Mouse (Mus musculus) left cerebral cortex, postnatal 25 days (tissue): Measurements from ENCODE around the gene Bud23. TPM values are rescaled to one million over a fixed set of nuclear protein-coding genes. Genes with fewer than 3 reads are reported as not detected.
"Not testable (repeated sequence)": the region's sequence is repeated elsewhere in the genome, so short reads cannot be mapped to it uniquely, and the experiment has no call there.

Experiments used
- DNase-seq, 2 experiments: peaks; one replicate each; pipeline ENCODE4 v3.0.0; 2022; ENCODE audit warnings: low spot score in 2 of 2, mixed read lengths in 1 of 2
- intact Hi-C: fragments of 180-260 bp; cut with DNase I; formaldehyde crosslinking; loops from one replicate; pipeline ENCODE4 v1.15.1; 2025
- total RNA-seq, 2 experiments: library from RNA; stranded (reverse); gene quantifications; 2 replicates each; pipeline ENCODE4 v1.2.3; 2021

Gene Bud23
- total RNA-seq, 2 experiments from 2014 or later = 49.7 to 51.0 TPM

DNA sequence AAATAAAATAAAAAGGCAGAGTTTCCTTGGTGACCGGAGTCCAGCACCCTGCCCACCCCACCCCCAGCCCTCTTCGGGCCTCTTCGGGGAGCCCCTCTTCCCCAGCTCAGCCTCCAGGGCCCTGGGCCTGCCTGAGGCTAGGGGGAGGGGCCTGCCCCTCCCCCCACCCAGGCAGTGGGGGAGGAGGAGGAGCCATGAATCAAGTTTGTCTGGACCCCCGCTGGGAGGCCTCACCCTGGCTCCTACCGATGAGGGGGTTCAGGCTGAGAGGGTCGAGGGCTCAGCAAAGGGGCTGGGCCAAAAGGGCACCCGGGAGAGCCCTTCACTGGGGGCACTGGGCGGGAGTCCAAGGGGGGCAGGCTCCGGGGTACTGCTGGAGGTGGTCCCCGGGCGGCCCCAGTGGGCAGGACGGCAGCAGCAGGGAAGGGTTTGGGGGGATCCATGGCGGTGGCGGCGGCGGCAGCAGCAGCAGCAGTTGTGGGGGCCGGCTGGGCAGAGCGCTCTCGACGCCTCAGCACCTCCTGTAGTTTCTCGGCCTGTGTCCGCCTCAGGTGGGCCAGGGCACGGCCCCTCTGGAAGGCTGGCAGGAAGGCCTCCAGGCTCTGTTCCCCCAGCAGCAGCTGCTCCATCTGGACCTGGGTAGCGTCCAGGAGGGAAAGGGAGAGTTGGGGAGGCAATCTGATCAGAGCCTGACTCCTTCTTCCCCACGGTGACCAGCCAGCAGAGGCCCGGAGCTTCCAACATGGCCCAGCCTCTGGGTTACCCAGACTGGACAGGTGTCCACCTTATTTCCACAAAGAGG, 8.8 kb upstream of the Bud23 start:
- intact Hi-C loops = no loop called here
- no peak for DNase-seq

DNA sequence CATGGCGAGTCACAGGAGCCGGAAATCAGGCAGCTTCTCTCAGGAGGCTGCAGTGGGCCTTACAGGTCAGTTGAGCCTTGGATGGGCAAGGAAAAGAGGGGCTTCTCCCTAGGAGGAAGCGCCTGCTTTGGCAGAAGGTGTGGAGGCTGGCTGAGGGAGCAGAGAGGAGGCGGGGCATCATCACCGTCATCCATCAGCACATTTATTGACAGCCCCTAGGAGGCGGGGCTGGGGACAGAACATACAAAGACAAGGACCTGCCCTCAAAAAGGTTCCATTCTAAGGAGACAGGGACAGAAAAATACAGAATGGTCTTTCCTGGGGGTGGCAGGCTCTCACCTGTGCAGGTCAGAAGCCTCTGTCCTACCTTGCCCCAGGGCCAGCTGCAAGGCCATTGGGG, 8.0 kb upstream of the Bud23 start:
- DNase-seq = no peak
- intact Hi-C loops = no loop called here

DNA sequence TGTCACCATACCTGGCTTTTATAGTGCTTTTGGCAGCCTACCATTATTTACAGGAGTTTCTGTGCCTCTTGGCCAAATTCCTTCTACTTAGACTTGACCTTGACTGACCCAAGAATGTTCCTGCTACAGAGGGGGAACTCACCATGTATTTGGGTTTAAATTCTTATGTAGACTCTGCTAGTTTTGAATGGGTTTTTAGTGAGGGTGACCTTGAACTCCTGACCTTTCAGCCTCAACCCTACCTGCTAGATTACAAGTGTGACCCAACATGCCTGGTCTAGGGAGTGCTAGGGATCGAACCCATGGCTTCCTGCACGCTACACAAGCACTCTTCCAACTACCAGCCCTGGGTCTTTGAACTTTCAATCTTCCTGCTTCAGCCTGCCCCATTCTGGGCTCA, 7.3 kb upstream of the Bud23 start:
- DNase-seq = no peak
- intact Hi-C loops = no loop called here

DNA sequence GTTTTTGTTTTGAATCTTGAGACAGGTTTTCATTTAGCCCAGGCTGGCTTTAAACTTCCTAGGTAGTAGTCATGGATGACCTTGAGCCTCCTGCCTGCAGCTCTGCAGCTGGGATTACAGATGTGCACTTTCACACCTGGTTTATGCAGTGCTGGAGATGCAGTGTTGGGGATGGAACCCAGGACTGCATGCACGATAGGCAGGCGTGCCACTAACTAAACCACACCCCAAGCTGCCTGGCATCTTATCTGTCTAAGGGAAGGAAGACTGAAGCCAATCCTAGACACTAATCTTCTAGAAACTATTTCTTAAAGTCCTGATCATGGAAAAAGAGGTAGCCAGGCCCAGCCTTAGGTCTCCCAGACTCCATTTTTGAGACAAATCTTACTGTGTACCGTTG, 5.7 kb upstream of the Bud23 start:
- intact Hi-C loops = no loop called here
- DNase-seq = no peak

DNA sequence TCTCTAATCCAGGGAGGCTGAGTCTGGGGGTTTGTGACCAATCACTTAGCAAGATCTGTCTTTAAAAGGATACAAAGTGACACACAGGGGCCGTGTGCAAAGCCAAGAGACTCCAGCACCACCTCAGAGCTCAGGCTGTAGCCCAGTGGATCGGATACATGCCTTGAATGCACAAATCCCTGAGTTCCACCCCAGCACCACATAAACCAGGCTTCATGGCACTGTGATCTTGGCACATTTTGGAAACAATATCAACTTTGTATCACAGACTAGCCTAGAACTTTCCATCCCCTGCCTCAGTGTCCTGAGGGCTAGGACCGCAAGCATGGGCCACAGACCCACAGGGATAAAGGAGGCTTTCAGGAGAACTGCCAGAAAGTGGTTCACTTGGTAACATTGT, 1.2 kb upstream of the Bud23 start:
- intact Hi-C loops = no loop called here
- DNase-seq = no peak

DNA sequence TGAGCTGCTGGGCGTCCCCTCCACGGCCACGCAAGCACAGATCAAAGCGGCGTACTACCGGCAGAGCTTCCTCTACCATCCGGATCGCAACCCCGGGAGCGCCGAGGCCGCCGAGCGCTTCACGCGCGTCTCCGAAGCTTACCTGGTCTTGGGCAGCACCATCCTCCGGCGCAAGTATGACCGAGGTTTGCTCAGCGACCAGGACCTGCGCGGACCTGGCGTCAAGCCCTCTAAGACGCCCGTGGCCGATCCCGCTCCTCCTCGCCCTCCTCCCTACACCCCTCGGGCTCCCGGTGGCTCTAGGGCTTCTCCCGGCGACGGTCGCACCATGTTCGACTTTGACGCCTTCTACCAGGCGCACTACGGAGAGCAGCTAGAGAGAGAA, 385 bp downstream of the Bud23 start:
- peak in 1 of 2 experiments; percentile 36 for DNase-seq
- intact Hi-C loops = no loop called here

DNA sequence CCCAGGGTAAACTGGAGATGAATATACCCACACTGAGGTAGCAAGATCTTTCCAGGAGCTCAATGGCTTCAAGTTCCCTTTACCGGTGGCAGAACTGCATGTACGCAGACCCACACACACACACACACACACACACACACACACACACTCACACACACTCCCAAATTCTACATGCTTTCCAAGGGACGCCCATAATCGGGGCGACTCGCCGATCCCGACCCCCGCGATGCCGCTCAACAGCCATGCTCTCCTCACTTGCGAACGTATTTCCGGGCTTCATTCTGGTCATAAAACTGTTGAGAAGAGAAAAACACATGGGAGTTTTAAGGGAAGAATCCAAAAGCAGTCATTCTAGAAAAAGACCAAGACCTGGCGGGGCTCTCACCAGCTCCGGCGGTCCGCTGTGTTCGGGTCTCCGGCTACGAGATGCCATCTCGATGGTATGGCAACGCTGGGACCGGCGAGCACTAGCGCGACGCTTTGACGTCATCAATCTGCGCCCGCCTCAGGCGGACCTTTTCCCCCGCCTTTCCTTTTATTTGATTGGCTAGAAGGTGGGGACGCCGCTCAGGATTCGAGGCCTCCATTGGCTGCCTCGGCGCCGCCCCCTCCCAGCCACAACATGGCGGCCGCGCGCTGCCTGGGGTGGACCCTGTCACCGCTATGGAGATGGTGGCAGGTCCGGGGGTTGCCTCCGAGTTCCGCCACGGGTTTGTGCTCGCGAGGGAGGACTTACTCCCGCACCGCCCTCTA, 954 bp downstream of the Bud23 start, which contains the start of gene Dnajc30:
Dnajc30 (plus strand) TSS at position 574 of the 753 bp plus-strand sequence.
- DNase-seq = peak; percentile 98 to 99
- intact Hi-C loops = no loop called here

DNA sequence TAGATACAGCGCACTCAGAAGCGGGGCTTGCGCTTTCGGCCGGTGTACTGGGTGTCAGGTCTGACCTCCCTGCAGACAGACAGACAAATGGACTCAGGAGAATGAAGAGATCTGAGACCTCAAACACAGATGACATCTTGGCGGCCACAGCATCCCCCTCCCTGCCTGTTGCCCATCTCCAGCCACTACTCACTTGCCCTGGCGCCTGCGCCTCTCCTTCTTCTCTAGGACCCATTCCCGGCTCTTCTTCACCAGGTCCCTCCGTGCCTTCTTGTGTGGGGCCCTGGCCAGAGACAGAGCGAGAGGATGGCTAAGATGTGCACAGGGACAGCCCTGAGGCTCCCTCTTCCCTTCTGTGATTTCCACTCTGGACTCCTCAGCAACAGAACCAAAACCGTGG, 11.4 kb downstream of the Bud23 start:
- intact Hi-C loops = loop anchor here (5.0 kb wide), 1 partner anchor 36 kb away; no protein-coding TSS in a partner anchor
- DNase-seq = no peak

DNA sequence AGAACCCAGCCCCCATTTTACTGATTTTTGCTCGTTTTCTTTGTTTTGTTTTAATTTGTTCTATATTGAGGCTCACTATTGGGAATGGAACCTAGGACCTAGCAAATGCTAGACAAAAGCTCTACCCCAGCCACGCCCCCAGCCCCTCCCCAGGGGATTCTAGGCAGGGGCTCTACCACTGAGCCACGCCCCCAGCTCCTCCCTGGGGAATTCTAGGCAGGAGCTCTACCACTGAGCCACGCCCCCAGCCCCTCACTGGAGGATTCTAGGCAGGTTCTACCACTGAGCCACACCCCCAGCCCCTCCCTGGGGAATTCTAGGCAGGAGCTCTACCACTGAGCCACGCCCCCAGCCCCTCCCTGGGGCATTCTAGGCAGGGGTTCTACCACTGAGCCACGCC, 15.5 kb downstream of the Bud23 start:
- intact Hi-C loops, DNase-seq: not testable (repeated sequence)

DNA sequence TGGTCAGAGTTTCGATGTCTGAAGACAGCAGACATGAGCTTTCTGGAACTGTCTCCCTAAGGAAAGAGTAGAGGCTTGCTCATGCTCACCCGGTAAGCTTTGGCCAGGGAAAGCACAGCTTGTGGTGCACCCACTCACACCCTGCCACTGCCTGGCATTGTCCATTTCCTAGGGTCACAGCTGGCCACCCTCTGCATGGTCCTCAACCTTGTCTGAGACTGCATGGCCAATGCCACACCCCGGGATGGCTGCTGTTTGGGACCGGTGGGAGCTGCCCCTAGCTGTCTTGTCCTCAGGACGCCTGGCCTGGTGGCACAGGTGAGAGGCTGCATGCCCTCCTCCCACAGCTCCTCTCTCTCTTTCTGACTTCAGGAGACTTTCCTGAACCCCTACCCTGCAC, 16.2 kb downstream of the Bud23 start:
- intact Hi-C loops = no loop called here

DNA sequence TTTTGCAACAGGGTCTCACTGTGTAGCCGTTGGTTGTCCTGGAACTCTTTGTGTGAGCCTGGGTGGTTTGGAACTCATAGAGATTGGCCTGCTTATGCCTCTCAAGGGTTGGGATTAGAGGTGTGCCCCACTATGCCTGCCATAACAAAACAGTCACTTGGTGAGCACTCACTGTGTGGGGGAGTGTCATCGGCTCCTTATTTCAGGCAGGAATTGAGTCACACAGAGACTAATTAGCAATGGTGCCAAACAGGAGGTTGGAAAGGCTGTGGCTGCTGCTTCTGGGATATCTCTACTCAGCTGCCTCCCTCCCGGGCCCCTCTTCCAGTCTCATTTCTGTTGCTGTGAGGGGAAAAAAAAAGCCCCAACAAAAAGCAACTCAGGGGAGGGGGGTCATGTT, 20.2 kb downstream of the Bud23 start:
- intact Hi-C loops = no loop called here
- peak in 1 of 2 experiments; percentile 79 for DNase-seq

More for the DNA sequence above, 16.2 kb downstream of the Bud23 start:
- DNase-seq = no peak

DNA sequence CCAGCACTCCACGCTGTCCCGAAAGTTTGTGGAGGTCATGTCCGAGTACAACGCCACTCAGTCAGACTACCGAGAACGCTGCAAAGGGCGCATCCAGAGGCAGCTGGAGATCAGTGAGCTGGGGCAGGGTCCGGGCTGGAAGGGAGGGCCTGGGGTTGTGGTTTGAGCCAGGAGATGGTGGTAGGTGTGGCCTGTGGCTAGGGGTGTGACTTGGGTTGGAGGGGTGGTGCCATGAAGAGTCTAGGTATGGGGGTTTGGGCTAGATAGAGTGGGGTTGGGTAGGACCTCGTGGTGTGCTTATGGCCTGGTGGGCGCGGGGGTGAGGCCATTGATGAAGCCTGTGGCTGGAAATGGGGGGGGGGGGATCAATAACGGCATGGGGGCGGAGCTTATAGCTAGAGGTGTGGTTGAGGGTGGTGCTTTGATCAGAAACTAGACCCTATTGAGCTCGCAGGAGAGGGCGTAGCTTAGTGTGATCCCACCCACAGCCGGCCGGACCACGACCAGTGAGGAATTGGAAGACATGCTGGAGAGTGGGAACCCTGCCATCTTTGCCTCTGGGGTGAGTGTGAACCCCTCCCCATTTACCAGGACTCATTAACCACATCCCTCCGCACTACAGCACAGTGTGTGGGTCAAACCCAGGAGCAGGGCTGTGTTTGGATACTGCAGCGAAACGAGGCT, 22.5 kb downstream of the Bud23 start:
- intact Hi-C loops = no loop called here
- DNase-seq = no peak

DNA sequence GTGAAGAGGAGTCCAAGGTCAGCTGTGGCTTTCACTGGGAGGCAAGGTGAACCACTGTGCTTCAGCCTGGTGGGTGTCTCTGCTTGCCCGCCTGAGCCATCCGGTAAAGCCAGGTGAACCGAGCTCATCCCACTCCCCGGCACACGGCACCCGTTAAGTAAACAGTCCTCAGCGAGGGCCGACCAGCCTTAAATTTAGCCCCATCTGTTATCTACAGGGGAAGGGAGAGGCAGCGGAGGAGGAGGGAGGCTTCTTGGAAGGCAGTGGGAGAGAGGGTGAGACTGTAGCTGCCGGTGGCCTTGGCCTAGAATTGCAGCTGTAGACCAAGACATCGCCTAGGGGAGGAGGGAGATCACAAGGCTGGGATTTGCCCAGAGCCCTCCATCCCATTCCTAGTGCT, 24.0 kb downstream of the Bud23 start:
- intact Hi-C loops = loop anchor here (2.0 kb wide), 1 partner anchor 16 kb away; no protein-coding TSS in a partner anchor
- DNase-seq = peak in 1 of 2 experiments; percentile 89

DNA sequence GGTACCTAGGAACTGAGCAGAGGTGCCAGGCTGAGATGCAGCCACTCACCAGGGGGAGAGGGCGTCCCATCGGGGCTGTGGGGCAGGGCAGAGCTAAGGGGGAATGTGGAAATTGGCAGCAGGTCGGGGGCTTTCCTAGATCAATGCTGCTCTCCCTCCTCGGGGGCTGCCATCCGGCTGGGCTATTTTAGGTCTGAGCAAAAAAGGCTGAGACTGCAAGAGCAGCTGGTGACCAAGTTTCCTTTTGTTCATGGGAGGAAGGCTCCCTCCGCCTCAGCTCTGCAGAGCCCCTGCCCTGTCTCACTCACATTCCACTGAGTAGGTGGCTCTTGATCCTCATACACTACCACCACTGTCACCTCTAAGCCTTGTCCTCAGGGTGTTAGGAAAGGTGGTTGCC, 24.7 kb downstream of the Bud23 start:
- peak in 1 of 2 experiments; percentile 85 for DNase-seq
- intact Hi-C loops = loop anchor here (2.0 kb wide), 1 partner anchor 15 kb away; no protein-coding TSS in a partner anchor

DNA sequence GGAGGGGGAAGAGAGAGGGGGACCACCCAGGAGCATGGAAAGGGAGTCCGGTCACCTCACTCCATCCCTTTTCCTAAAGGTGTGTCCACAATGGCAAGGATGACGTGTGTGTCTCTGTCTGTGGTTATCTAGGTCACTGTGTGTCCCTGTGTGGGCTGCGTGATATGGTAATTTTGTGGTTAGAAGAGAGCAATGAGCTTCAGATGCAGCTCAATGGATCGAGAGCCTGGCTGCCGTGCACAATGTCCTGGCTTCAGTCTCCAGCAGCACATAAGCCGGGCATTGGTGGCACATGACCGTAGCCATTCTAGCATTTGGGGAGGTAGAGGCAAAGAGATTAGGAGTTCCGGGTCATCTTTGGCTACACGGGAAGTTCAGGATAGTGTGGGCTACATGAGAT, 25.2 kb downstream of the Bud23 start:
- peak in 1 of 2 experiments; percentile 70 for DNase-seq
- intact Hi-C loops = no loop called here

DNA sequence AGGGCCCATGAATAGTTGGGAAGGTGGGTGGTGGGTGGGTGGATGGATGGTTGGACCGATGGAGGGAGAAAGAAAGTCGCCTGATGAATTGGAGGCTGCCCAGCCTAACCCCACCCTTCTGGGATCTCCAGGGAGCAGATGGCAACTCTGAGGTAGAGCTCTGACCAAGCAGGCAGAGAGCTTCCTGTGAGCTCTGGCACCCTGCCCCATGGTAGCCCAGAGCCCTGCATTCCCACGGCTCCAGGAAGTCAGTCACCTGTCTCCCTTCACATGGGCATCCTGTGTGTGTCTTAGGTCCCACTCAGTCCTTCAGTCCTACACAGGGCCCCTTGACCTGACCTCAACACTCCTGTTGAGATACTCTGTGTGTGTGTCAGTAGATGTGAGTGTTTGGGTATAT, 26.8 kb downstream of the Bud23 start:
- DNase-seq = peak in 1 of 2 experiments; percentile 52
- intact Hi-C loops = no loop called here

DNA sequence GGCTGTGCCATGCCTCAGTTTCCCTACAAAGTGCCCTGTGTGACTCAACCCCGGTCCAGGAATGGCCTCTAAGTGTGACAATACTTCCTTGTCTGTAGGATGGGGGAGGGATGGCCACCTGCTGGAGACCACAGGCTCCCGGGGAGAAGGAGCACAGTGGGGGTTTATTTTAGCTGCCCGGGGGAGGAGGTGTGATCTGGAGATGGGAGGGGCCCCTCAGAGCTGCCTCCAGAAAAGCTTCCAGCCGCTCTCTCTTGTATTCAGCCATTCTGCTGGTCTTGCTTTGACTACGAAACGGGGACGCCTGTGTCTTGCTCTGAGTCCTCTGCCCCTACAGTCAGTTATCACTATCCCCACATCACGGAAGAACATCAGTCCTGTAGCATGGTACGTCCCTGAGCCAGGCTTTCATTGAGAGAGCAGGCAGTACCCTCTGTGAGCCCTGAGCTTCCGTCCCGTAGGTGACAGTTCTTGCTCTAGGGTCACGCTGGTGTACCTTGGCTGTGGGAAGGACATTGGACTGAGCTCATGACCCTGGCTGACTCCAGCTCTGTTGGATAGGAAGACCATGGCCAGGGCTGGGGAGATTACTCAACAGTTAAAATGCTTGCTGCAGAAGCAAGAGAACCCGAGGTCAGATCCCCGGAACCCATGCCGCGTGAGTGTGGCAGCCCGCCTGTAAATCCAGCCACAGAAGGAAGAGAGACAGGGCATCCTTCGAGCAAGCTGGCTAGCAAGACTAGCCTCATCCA, 29.0 kb downstream of the Bud23 start:
- intact Hi-C loops = loop anchor here (1.0 kb wide), 1 partner anchor 9 kb away; no protein-coding TSS in a partner anchor
- DNase-seq = peak; percentile 62 to 94

DNA sequence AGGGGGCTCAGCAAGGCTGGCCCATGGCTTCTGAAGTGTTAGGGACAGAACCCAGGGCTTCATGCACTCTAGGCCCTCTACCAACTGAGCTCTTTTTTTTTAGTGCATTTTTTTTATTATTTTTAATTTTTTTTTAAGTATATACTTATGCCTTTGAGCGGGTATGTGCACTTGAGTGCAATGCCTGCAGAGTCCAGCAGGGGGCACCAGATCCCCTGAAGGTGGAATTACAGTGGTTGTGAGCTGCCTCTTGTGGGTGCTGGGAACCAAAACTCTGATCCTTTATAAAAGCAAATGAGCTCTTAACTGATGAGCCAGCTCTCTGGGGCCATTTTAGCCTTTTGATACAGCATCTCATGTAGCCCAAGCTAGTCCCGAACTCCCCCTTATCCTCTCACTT, 30.2 kb downstream of the Bud23 start:
- intact Hi-C loops = no loop called here
- DNase-seq = no peak

DNA sequence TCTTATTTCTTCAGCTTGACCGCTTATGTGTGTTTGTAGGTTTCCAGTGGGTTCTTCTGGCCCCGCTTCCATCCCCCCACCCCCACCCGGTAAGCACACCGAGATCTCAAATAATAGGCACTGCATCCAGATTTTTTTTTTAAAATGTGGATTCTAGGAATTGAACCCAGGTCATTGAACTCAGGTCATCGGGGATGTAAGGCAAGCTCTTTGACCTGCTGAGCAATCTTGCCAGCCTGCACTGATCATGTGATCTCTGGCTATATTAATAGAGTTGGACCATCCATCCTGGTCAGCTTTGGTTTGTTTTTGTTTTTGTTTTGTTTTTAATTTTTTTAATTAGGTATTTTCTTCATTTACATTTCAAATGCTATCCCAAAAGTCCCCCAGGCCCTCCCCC, 32.2 kb downstream of the Bud23 start:
- no peak for DNase-seq
- intact Hi-C loops = no loop called here
